Mouse (Mus musculus) liver, postnatal 0 days (tissue): ENCODE results near the gene Spag8. TPM values are rescaled to one million over a fixed set of nuclear protein-coding genes. Genes with fewer than 3 reads are reported as not detected.

Experiments
- ATAC-seq: fragments of 200-750 bp; cut with Nextera tagmentation; 2 replicates; pipeline ENCODE4 v1.8.0; 2017; ENCODE audit warnings: mild to moderate bottlenecking, moderate library complexity
- DNase-seq: peaks from one replicate; pipeline ENCODE4 v3.0.0-alpha.2; 2016
- H3K27ac ChIP-seq: fragments of 300-500 bp; sonication (generic); 2 replicates; pipeline ENCODE4 v1.5.1; 2014; ENCODE audit warnings: antibody characterized with exemption, moderate library complexity, mild to moderate bottlenecking, low read depth
- H3K27me3 ChIP-seq: fragments of 300-500 bp; sonication (generic); 2 replicates; pipeline ENCODE4 v1.6.1; 2014; ENCODE audit warnings: low read length, control low read depth, mixed read lengths; ENCODE audit not compliant: insufficient read depth
- H3K36me3 ChIP-seq: fragments of 300-500 bp; sonication (generic); replicated peaks from 2 replicates; pipeline ENCODE4 v1.6.1; 2014; ENCODE audit warnings: mild to moderate bottlenecking, control low read depth, low read length, moderate library complexity, mixed read lengths; ENCODE audit not compliant: insufficient read depth
- H3K4me1 ChIP-seq: fragments of 300-500 bp; sonication (generic); 2 replicates; pipeline ENCODE4 v1.6.1; 2014; ENCODE audit warnings: antibody characterized with exemption, mild to moderate bottlenecking, control low read depth; ENCODE audit not compliant: insufficient read depth
- H3K4me2 ChIP-seq: fragments of 300-500 bp; sonication (generic); 2 replicates; pipeline ENCODE4 v1.6.1; 2014; ENCODE audit warnings: low read depth, mild to moderate bottlenecking, low read length, moderate library complexity, mixed read lengths
- H3K4me3 ChIP-seq: fragments of 300-500 bp; sonication (generic); 2 replicates; pipeline ENCODE4 v1.5.1; 2014; ENCODE audit warnings: low read depth, low read length
- H3K9ac ChIP-seq: fragments of 300-500 bp; sonication (generic); replicated peaks from 2 replicates; pipeline ENCODE4 v1.6.1; 2014; ENCODE audit warnings: mild to moderate bottlenecking, moderate library complexity
- H3K9me3 ChIP-seq: fragments of 300-500 bp; sonication (generic); 2 replicates; pipeline ENCODE4 v1.6.1; 2016; ENCODE audit warnings: mild to moderate bottlenecking, control low read depth, low read length, mixed read lengths
- CTCF ChIP-seq: sonication (generic); IDR thresholded peaks from 2 replicates; pipeline ENCODE4 v1.5.1; 2016; ENCODE audit warnings: antibody characterized with exemption, low read depth
- EP300 ChIP-seq: IDR thresholded peaks from 2 replicates; pipeline ENCODE4 v1.6.1; 2016; ENCODE audit warnings: antibody characterized with exemption, low read depth, mild to moderate bottlenecking
- WGBS: fragments of 180-500 bp; shearing (Covaris S2); extraction: QIAGEN DNeasy Blood & Tissue Kit; methylation state at CpG from one replicate; pipeline ENCODE4 v1.1.7; 2014; ENCODE audit not compliant: insufficient replicate concordance; 5-methylcytosine and 5-hydroxymethylcytosine counted together
- polyA plus RNA-seq: library from polyadenylated mRNA; unstranded; fragments of >200 nt; fragmentation: Nextera tagmentation; extraction: Ambion mirVana; gene quantifications from 2 replicates; pipeline ENCODE4 v1.2.1, GENCODE M21; 2015

The Spag8 gene
- polyA plus RNA-seq, 1 experiment from 2014 or later, result not detected

GRCm38 (mm10) chr4:43691026-43691425 is 37.6 kb upstream of the Spag8 start:
- Histone ChIP-seq H3K9ac (no peak overlapping the region), H3K27ac (no peak overlapping the region), H3K4me2 (no peak overlapping the region), H3K4me1 (peaks cover 11% of the 10 kb centered on the region), H3K9me3 (no peaks in the 10 kb centered on the region), H3K36me3 (no peaks in the 10 kb centered on the region), H3K27me3 (no peaks in the 10 kb centered on the region), H3K4me3 (no peak overlapping the region)
- TF ChIP-seq CTCF (no peak), EP300 (no peak)
- DNase-seq (no peak), ATAC-seq (no peak)
- 59% methylated on average over 5 of the region's 5 CpGs for WGBS

- TF ChIP-seq CTCF (no peak), EP300 (no peak)
- Histone ChIP-seq H3K36me3 (no peaks in the 10 kb centered on the region), H3K4me2 (no peak overlapping the region), H3K9ac (no peak overlapping the region), H3K4me1 (peaks cover 11% of the 10 kb centered on the region), H3K9me3 (no peaks in the 10 kb centered on the region), H3K27ac (no peak overlapping the region), H3K27me3 (no peaks in the 10 kb centered on the region), H3K4me3 (no peak overlapping the region)
- 88% methylated on average over 17 of the region's 17 CpGs for WGBS
- ATAC-seq (no peak), DNase-seq (no peak)
These were observed 36.6 kb upstream of the Spag8 start for GRCm38 (mm10) chr4:43690021-43690420.

GRCm38 (mm10) chr4:43679416-43680043 is 26.1 kb upstream of the Spag8 start:
- no peaks in the 10 kb centered on the region for H3K9me3 ChIP-seq
- TF ChIP-seq EP300, result no peak
- no peak for TF ChIP-seq CTCF
- H3K9ac ChIP-seq, result no peak overlapping the region
- no peak overlapping the region for H3K4me2 ChIP-seq
- no peaks in the 10 kb centered on the region for H3K4me1 ChIP-seq
- DNase-seq (no peak), ATAC-seq (no peak)
- 80% methylated on average over 7 of the region's 7 CpGs for WGBS
- no peaks in the 10 kb centered on the region for H3K36me3 ChIP-seq
- no peak overlapping the region for H3K4me3 ChIP-seq
- no peak overlapping the region for H3K27ac ChIP-seq
- H3K27me3 ChIP-seq, result no peaks in the 10 kb centered on the region

- Histone ChIP-seq H3K9ac (no peak overlapping the region), H3K36me3 (no peaks in the 10 kb centered on the region), H3K4me1 (no peaks in the 10 kb centered on the region), H3K9me3 (no peaks in the 10 kb centered on the region), H3K27ac (no peak overlapping the region), H3K4me3 (no peak overlapping the region), H3K4me2 (no peak overlapping the region), H3K27me3 (no peaks in the 10 kb centered on the region)
- no peak for DNase-seq
- 81% methylated on average over 6 of the region's 6 CpGs for WGBS
- ATAC-seq, result no peak
- TF ChIP-seq CTCF (no peak), EP300 (no peak)
These were observed 25.1 kb upstream of the Spag8 start for GRCm38 (mm10) chr4:43678541-43678940.

GRCm38 (mm10) chr4:43675608-43676007 is 22.2 kb upstream of the Spag8 start:
- Histone ChIP-seq H3K27me3 (no peaks in the 10 kb centered on the region), H3K4me1 (no peaks in the 10 kb centered on the region), H3K9ac (no peak overlapping the region; the same call in 1 of the 2 replicates), H3K36me3 (no peaks in the 10 kb centered on the region), H3K9me3 (no peaks in the 10 kb centered on the region), H3K27ac (no peak overlapping the region), H3K4me2 (no peak overlapping the region), H3K4me3 (no peak overlapping the region)
- WGBS, result 61% methylated on average over 4 of the region's 4 CpGs
- no peak for TF ChIP-seq EP300
- TF ChIP-seq CTCF, result no peak
- DNase-seq (no peak), ATAC-seq (no peak)

GRCm38 (mm10) chr4:43674974-43675373 is 21.6 kb upstream of the Spag8 start:
- no peak overlapping the region for H3K9ac ChIP-seq
- H3K4me1 ChIP-seq, result no peaks in the 10 kb centered on the region
- no peaks in the 10 kb centered on the region for H3K9me3 ChIP-seq
- no peak for DNase-seq
- H3K27me3 ChIP-seq, result no peaks in the 10 kb centered on the region
- TF ChIP-seq CTCF, result no peak
- no peak for TF ChIP-seq EP300
- no peaks in the 10 kb centered on the region for H3K36me3 ChIP-seq
- no peak overlapping the region for H3K27ac ChIP-seq
- H3K4me3 ChIP-seq, result no peak overlapping the region
- no peak for ATAC-seq
- H3K4me2 ChIP-seq, result no peak overlapping the region
- WGBS, result 49% methylated on average over 5 of the region's 5 CpGs
